Mouse (Mus musculus) olfactory bulb, adult 2 months (tissue): ENCODE data around the gene Nckipsd.

Experiments used
- CTCF ChIP-seq: fragments of 200-500 bp; IDR thresholded peaks from 2 replicates; pipeline ENCODE4 v1.5.1; 2012; ENCODE audit warnings: low read depth, mild to moderate bottlenecking, low read length, moderate library complexity; ENCODE audit not compliant: insufficient read depth
- POLR2A ChIP-seq: fragments of 200-500 bp; IDR thresholded peaks from 2 replicates; pipeline ENCODE4 v1.6.1; 2012; ENCODE audit warnings: mild to moderate bottlenecking, low read depth, low read length, moderate library complexity; ENCODE audit not compliant: insufficient read depth

DNA sequence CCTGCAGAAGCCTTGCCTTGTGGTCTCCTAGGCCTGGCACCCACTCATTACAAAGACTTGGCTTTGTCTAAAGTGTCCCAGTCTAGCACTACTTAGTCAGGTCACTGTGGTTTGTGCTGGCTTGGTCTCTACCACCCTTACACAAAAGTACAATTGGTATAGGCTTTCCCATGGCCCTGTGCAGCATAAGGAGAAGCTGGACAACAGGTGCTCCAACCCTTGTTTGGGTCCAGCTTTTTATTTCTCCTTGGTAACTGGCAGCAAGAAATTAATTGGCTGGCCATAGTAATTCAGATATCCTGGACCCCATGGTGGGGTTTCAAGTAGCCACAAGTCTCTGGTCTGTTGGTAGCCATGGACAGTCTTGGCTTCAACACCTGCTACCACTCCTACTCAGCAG lies 1.8 kb upstream of the Nckipsd start:
- TF ChIP-seq POLR2A (no peak), CTCF (no peak)
